Mouse (Mus musculus): ENCODE results near the gene Tecr.

DNA sequence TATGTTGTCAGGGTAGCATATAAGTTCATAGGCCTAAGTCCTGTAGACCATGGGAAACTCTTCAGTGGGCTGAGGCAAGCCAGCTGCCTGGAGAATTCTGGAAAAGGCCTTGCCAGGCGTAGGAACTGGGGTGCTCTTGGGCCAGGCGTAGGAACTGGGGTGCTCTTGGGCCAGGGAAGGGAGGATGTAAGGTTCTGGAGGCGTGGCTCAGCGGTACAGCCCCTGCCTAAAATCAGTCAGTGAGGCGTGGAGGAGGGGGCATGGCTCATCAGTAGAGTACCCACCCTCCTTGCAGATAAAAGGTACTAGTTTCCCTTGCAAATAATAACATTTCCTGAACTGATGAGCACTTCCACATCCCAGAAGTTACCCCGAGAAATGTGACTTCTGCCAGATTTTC, 47.0 kb upstream of the Tecr start:
- no peak for TF ChIP-seq CTCF (IDR thresholded peaks at IDR 0.05; ENCODE audit: low read depth)
- no peak for TF ChIP-seq EP300 (IDR thresholded peaks at IDR 0.05; ENCODE audit: low read depth)

Data from heart, postnatal 0 days (tissue).